Mouse (Mus musculus): ENCODE results near the gene Pfn1. TPM values are rescaled to one million over a fixed set of nuclear protein-coding genes. Genes with fewer than 3 reads are reported as not detected.

Gene Pfn1
- total RNA-seq, 2 experiments from 2014 or later: 869 to 1,907 TPM

- ATAC-seq (ENCODE audit: poor library complexity, severe bottlenecking): no peak
These were observed 1.4 kb upstream of the Pfn1 start for GRCm38 (mm10) chr11:70655571-70656455.

- ATAC-seq (ENCODE audit: poor library complexity, severe bottlenecking): peak; percentile 32
These were observed 603 bp upstream of the Pfn1 start for GRCm38 (mm10) chr11:70654923-70655570.

GRCm38 (mm10) chr11:70653345-70654197 is 873 bp downstream of the Pfn1 start:
- peak; percentile 29 for ATAC-seq (ENCODE audit: poor library complexity, severe bottlenecking)

GRCm38 (mm10) chr11:70652884-70653344 is 1.5 kb downstream of the Pfn1 start:
- ATAC-seq (ENCODE audit: poor library complexity, severe bottlenecking): peak; percentile 21

GRCm38 (mm10) chr11:70652029-70652883 is 2.2 kb downstream of the Pfn1 start:
- ATAC-seq (ENCODE audit: poor library complexity, severe bottlenecking): no peak

- ATAC-seq (ENCODE audit: poor library complexity, severe bottlenecking): no peak
These were observed 3.1 kb downstream of the Pfn1 start for GRCm38 (mm10) chr11:70651391-70651790.

GRCm38 (mm10) chr11:70650322-70651175 is 3.9 kb downstream of the Pfn1 start:
- ATAC-seq (ENCODE audit: poor library complexity, severe bottlenecking): peak; percentile 29

- ATAC-seq (ENCODE audit: poor library complexity, severe bottlenecking): no peak
These were observed 5.2 kb downstream of the Pfn1 start for GRCm38 (mm10) chr11:70649185-70649734.

GRCm38 (mm10) chr11:70648512-70648911 is 5.9 kb downstream of the Pfn1 start:
- ATAC-seq (ENCODE audit: poor library complexity, severe bottlenecking): no peak

- ATAC-seq (ENCODE audit: poor library complexity, severe bottlenecking): no peak
These were observed 6.6 kb downstream of the Pfn1 start for GRCm38 (mm10) chr11:70647716-70648420.

- ATAC-seq (ENCODE audit: poor library complexity, severe bottlenecking): peak; percentile 74
These were observed 7.5 kb downstream of the Pfn1 start, which contains the start of the genes Rnf167 and Slc25a11 for GRCm38 (mm10) chr11:70646691-70647650. Rnf167 (plus strand) TSS chr11:70647235. Slc25a11 (minus strand) TSS chr11:70647479.

GRCm38 (mm10) chr11:70646259-70646555 is 8.2 kb downstream of the Pfn1 start:
- no peak for ATAC-seq (ENCODE audit: poor library complexity, severe bottlenecking)

GRCm38 (mm10) chr11:70645461-70646258 is 8.8 kb downstream of the Pfn1 start:
- ATAC-seq (ENCODE audit: poor library complexity, severe bottlenecking): no peak

- no peak for ATAC-seq (ENCODE audit: poor library complexity, severe bottlenecking)
These were observed 9.8 kb downstream of the Pfn1 start for GRCm38 (mm10) chr11:70644564-70645103.

- no peak for ATAC-seq (ENCODE audit: poor library complexity, severe bottlenecking)
These were observed 11.4 kb downstream of the Pfn1 start for GRCm38 (mm10) chr11:70643051-70643450.

GRCm38 (mm10) chr11:70641241-70641640 is 13.2 kb downstream of the Pfn1 start:
- ATAC-seq (ENCODE audit: poor library complexity, severe bottlenecking): no peak

All from megakaryocyte, adult 5-6 weeks (primary cell).